Mouse (Mus musculus): Measurements from ENCODE around the gene Gm9945. TPM values are rescaled to one million over a fixed set of nuclear protein-coding genes. Genes with fewer than 3 reads are reported as not detected.

Gm9945 gene
- total RNA-seq, 2 experiments from 2014 or later: 2.0 to 2.1 TPM

DNA sequence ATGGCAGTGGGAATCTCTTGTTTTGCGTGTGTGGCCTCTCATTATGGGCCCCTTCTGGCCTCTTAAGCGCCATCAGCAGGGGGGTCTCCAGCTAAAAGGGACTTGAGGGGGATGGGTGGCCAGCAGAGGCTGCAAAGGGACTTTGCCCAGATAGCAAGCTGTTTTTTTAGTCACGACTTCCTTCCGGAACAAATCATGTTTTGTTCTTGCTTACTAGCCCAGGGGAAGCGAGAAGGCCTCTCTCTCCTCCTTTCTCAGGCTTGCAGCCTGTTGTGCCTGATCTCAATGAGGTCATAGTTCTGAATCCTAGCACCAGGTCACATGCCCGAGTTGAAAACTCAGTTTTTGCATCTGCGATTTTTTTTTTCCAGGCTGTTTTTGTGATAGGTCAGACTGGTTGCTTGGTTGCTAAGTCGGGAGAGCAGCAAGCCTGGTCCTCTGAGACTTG is 12.0 kb downstream of the Gm9945 start:
- no peak for DNase-seq (ENCODE audit: low spot score in 2 of 2)

DNA sequence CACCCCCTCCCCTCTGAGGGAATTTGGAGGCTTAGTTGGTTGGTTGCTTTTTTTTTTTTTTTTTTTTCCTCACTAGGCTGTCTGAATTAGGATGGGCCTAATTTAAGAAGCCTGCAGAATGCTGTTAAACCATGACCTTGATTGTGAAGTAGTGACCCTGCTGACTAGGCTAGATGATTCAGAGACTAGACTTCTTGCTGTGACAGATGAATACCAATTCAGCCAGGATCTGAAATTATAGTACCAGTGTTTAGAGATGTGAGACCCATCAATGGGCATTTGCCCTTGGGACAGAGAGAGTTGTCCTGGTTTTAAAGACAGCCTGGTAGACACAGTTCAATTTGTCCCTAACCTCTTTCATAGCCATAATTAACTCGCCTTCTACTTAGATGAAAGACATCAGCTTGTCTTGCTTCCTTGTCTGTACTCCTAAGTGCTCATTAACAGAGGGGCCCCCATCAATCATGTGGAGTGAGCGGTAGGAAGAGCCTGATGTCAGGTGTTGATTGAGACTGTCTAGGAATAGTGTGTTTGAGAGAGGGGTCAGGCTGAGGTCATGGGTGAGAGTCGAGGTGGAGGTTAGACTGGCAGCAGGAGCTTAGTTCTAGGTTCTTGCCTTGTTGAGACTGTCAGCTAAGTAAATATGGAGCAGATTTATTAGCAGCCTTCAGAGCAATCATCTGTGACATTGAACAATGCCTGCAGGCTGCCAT is 13.4 kb downstream of the Gm9945 start:
- no peak for DNase-seq (ENCODE audit: low spot score in 2 of 2)

DNA sequence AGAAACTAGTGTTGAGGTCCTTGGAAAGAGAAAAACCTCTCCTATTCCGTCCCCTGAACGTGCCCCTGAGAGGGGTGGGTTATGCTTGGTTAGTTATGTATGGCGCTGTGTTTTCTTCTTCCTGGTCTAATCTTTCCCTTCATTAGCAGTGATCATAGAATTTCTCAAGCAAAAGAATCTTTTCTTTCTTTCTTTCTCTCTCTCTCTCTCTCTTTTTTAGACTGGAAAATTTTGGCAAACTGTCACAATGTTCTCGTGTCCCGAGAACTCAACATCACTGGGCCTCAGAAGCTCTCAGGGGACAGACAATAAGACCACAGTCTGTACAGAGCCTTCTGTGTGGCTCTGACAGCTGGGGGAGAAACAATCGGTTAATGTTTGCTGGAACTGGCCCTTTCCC is 15.5 kb downstream of the Gm9945 start:
- no peak for DNase-seq (ENCODE audit: low spot score in 2 of 2)

DNA sequence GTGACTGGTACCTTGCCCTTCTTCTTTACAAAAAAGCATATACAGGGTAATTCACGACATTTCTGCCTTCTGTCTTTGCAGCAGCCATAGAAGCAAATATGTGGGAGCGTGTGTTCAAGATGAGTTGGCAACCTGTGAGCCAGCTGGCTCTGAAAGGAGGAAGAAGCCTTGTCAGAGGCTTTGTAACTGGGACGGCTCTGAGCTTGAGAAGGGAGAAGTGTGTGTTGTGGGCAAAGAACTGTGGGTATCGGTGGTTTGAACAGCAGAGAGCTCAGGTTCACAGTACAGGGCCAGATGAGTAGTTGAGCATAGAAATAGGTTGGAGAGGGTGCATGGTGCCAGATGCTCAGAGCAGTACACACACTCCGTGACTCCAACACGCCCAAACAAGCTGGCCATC is 17.0 kb downstream of the Gm9945 start:
- DNase-seq (ENCODE audit: low spot score in 2 of 2): peak; percentile 54 to 67

DNA sequence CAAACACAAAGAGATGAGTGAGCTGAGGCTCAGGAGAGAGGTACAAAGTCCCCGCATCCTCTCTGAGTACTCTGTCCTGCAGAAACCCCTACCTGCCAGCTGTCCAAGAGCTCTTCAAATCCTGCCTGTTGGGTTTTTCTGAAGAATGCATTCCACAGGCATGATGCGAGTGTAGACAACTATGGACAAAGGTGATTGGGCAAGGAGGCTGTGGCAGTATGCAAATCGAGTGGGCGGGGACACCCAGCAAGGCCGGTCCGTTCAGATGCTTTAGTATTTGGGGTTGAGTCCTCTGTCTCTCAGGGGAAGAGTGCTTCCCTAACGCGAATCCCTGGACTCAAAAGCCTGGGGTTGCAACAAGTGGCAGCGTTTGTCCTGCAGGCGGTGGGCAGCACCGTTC is 20.6 kb downstream of the Gm9945 start:
- no peak for DNase-seq (ENCODE audit: low spot score in 2 of 2)

DNA sequence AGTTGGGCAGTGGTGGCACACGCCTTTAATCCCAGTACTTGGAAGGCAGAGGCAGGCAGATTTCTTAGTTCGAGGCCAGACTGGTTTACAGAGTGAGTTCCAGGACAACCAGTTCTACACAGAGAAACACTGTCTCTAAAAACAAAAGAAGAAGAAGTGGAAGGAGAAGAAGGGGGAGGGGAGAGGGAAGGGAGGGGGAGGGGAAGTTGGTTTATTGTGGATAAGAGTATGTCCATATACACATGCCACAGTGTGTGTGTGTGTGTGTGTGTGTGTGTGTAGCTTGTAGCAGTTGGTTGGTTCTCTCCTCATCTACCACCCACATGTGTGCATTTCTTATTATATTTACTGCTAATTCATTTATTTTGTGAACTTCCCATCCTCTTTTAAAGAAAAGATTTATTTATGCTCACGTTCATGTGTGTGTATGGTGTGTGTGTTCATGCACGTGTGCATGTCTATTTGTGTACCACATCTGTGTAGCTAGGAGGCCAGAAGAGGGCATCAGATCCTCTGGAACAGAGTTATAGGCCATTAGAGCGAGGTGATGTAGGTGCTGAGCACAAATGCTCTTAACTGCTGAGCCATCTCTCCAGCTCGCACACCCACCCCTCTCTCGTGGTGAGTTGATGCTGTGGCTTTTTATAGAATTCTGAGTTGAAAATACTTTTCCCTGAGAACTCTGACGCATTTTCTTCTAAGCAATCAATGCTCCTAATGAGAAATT is 22.2 kb downstream of the Gm9945 start:
- DNase-seq (ENCODE audit: low spot score in 2 of 2): peak in 1 of 2 experiments; percentile 52

DNA sequence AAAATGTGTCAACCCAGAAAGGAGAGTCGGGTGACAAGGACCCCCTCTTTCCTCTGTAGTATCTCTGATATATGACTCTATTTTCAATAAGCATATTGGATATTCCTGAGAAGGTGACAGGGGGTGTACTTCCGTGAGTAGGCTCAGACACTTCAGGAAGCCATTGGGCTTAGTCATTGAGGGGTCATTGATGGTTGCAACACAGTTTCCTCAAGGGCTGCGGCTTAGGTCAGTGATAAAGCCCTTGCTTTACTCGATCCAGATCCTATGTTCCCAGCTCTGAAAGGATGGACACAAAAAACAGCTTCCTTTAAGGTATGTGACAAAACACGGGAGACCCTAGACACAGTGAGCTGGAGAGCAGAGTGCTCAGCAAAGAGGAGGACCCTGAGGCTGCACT is 23.8 kb downstream of the Gm9945 start:
- no peak for DNase-seq (ENCODE audit: low spot score in 2 of 2)

DNA sequence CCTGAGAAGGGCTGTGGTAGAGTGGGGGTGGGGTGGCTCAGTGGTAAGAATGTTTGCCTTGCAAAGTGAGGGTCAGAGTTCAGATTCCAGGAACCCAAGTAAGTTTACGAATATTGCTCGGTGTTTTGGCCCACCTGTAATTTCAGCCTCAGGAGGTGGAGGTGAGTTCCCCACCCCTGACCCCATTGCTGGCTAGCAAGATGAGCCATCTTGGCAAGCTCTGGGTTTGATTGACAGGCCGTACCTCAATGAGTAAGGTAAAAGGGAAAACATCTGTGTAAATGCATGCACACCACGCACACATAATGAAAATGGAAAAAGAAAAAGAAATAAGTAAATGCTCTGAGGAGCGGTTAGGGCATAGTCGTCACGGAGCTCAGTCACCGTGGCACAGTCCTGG is 24.4 kb downstream of the Gm9945 start:
- no peak for DNase-seq (ENCODE audit: low spot score in 2 of 2)

GRCm38 (mm10) chr11:53505026-53505663 is 25.2 kb downstream of the Gm9945 start:
- no peak for DNase-seq (ENCODE audit: low spot score in 2 of 2)

- DNase-seq (ENCODE audit: low spot score in 2 of 2): no peak
Measured at GRCm38 (mm10) chr11:53507098-53507805, 27.3 kb downstream of the Gm9945 start.

DNA sequence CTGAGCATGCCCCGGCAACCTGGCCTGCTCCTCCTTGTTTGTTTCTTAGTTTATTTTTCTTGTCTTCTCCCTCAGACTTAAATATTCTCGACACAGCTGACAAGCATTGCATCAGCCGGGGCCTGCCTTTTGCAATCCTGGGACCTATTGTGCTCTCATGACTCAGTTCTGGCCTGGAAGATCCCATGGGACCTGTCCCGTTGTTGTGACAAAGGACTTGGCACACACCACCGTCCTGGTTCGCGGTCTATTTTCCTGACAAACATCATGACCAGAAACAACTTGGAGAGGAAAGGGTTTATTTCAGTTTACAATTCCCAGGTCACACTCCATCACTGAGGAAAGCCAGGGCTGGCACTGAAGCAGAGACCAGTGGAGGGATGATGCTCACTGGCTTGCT is 28.2 kb downstream of the Gm9945 start:
- DNase-seq (ENCODE audit: low spot score in 2 of 2): no peak

GRCm38 (mm10) chr11:53508591-53508990 is 28.6 kb downstream of the Gm9945 start:
- no peak for DNase-seq (ENCODE audit: low spot score in 2 of 2)

GRCm38 (mm10) chr11:53510351-53510750 is 30.4 kb downstream of the Gm9945 start:
- no peak for DNase-seq (ENCODE audit: low spot score in 2 of 2)

DNA sequence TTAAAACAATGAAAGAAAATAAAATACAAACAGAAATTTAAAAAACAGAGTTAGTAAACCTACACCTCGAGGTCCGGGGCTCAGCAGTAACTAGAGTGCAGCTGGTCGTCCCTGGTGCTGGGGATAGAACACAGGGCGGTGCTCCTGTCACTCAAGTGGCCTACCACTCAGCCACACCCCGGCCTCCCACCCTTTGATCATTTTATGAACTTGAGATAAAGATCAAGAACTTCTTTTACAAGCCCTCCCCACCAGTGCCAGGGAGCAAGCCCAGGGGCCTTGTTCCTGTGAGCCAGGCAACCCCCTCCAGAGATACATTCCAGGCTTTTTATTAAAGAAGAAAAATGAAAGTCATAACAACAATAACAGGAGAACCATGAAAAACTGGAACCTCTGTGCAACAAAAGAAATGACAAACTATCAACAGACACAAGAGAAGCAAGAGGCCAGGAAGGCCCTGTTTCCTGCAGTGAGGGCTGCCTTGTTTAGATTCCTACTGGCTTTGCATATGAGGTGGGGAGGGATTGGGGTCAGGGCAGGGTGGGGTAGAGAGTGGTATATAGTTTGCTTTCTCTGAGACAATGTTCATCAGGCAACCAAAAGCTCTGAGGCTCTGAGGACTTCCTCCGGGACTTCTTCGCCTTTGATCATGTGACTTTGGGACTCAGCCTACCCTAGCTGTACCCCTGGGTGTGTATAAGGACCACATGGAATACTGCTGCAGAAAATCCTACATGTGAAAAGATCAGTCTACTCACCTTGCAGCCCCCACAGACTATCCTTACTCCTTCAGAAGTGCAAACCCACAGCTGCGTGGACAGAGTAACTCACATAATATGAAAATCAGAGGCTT is 37.0 kb downstream of the Gm9945 start:
- DNase-seq (ENCODE audit: low spot score in 2 of 2): no peak

DNA sequence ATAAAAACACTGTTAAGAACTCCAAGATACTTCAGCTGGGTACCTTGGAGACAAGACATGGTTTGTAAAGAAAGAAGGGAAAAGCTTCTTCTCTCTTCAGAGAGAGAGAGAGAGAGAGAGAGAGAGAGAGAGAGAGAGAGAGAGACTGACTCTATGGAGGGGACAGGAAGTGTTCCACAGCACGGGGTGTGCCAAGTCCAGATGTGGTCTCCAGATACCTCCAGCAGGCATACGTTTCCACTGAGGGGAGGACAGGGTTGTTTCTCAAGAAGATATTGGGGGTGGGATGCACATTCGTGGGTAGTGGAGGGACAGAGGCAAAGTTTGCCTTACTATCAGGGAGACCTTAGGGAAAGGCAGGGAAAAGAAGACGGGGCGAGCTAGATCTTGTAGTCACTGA is 38.8 kb downstream of the Gm9945 start:
- DNase-seq (ENCODE audit: low spot score in 2 of 2): no peak

DNA sequence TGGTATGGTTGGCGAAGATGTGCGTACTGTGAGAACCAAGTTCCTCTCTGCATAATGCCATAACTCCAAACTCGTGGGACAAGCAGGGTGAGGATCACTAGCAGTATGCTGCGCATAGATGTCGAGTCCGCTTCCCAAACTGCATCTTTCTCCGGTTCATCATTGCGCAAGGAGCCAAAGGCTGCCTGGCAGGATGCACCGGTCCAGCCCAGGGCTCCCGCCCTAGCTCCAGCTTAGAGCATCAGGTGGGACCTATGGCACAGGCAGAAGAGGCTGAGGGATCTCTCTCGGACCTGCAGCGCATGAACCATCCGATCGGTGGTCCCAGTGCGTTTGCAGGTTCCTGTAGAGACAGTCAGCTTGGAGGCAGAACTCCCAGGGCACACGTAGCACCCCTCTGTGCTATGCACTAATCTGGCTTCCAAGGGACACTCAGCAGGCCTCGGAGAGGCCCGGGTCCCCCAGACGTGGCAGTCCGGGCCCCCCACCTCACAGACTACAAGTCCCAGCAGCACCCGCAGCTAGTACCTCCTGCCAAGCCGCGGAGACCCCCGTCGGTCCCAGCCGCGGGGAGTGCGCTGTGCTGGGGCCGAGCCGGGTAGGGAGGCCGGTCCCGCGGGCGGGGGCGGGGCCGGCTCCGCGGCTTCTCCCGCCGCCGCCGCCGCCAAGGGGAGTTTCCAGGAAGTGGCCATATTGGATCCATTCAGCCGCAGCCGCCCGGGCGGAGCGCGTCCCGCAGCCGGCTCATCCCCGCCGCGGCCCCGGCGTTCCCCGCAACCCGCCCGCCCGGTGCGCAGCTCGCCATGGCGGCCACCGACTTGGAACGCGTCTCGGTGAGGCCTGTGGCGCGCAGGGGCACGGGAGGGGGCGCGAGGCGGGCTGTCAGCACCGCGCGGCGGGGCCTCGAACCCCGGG is 39.5 kb downstream of the Gm9945 start, which contains the start of gene Sept8:
Gene Sept8, plus strand, starts transcription at position 51 of the 915 bp plus-strand sequence.
- peak; percentile 59 to 72 for DNase-seq (ENCODE audit: low spot score in 2 of 2)

- peak; percentile 66 to 73 for DNase-seq (ENCODE audit: low spot score in 2 of 2)
Measured at GRCm38 (mm10) chr11:53520122-53520978, 40.4 kb downstream of the Gm9945 start.

DNA sequence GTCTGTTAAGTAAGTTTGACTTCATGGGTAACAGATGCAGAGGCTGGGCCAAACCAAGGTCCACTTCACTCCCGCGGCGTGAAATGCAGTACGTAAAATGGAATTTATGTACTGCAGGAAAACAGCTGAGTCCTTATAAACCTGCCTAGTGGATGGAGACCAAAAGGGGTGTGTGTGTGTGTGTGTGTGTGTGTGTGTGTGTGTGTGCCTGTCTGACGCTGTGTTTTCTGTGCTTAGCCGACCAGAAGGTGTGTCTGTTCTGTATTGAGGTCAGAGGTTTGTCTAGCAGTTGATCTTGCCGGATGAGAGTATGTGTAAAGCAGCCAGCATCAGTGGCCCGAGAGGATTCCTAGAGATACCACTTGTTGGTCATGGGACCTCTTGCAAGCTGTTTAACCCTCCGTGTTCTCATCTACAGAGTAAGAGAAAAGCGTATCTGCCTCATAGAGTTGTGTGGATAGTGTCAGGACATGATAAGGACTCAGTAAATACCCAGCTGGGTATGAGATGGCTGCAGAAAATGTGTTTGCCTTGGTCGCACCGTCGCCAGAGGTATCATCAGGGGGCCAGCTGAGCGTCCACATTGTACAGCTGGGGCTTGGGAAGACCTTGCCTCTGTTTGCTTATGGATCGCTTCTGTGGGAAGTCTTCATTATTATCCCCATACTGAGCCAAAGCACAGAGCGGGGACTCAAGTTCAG is 41.3 kb downstream of the Gm9945 start:
- no peak for DNase-seq (ENCODE audit: low spot score in 2 of 2)
